Mouse (Mus musculus): ENCODE measurements around the gene 1700113H08Rik. TPM values are rescaled to one million over a fixed set of nuclear protein-coding genes. Genes with fewer than 3 reads are reported as not detected.

The 1700113H08Rik gene
- total RNA-seq, 2 experiments from 2014 or later: 0.55 TPM; not detected in 1

DNA sequence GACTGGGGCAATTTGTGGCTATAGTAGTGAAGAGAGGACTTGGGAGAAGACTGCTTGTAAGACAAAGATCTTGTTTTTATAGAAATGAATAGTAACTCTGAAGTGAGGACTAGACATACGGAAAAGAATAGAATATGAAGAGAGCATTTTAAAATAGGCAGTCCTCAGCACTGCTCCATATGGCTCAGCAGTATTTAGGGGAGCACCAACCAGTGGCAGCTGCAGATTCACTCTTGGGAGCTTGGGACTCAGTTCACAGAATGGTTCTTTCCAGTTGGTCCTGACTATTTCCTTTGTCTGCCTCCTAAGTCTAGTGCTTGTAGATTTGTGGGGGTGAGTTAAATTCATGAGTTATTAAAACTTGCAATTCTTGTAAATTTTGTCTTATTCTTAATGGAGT, 151.6 kb downstream of the 1700113H08Rik start:
- DNase-seq: no peak

DNA sequence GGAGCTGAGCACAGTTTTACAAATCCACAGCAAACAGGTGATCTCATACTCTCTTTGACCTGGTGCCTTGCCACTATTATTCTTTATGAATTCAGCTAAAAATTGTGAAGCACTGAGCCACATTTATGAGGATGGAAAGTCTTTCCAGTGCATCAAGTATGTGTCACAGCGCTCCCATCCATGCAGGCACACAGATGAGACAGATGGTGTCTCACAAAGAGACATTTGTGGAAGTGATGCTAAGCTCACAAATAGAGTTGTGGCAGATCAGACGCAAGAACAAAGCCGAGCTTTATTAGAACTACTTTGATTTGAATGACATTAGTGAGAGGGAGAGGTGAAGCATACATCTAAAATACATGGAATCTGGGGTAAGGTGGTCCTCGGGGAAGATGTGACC, 153.2 kb downstream of the 1700113H08Rik start:
- no peak for DNase-seq

DNA sequence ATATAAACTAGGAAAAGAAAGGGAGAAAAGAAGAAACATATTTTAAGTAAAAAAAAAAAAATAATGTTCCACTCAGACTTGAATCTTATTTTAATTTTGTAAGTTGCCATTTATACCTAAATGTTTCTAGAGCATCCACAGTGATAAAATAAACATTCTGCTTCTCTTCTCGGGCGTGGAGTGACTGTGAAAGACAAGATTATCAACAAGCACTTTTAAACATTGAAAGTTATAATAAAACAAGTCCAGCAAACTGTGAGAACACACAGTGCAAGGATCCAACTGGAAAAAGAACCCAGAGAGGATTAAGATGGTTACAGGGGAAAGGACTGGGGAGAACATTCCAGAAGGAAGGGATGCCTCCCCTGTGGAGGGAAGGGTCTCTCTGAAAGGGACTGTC, 155.0 kb downstream of the 1700113H08Rik start:
- no peak for DNase-seq

DNA sequence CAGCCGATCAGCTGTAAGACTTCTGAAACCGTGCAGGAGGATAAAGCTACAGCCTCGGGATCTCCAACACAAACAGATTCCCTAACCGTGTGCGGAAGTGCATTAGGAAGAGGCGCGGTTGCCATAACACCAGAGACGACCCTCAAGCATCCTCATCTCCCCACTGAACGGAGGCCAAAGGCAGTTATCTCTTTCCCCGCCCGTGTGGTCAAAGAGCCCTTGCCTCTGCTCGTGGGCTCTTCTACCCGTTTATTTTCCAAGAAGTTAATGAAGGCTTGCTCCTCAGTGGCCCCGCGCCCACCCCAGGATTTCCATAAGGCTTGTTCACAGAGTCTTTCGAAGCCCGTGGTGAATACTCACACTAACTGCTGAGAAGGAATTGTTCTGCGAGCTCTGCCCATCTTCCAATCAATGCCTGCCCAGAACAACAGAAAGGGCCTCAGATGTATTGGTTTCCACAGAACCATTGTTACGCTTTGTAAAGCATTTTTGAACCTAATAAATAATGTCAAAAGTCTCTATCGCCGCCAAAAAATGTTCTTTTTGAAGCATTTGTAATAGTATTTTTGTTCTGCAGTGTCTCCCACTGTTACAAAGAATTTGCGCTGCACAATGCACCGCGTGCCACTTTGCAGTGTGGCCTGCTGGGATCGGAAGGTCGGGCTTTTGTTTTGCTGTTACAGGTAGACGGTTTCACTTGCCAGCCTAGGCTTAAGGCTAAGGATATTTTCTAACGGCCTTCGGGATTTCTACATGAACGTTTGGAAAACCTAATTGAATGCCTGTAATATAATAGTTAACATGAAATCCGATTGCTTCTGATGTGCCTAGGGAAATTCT, 172.4 kb downstream of the 1700113H08Rik start:
- DNase-seq: no peak

DNA sequence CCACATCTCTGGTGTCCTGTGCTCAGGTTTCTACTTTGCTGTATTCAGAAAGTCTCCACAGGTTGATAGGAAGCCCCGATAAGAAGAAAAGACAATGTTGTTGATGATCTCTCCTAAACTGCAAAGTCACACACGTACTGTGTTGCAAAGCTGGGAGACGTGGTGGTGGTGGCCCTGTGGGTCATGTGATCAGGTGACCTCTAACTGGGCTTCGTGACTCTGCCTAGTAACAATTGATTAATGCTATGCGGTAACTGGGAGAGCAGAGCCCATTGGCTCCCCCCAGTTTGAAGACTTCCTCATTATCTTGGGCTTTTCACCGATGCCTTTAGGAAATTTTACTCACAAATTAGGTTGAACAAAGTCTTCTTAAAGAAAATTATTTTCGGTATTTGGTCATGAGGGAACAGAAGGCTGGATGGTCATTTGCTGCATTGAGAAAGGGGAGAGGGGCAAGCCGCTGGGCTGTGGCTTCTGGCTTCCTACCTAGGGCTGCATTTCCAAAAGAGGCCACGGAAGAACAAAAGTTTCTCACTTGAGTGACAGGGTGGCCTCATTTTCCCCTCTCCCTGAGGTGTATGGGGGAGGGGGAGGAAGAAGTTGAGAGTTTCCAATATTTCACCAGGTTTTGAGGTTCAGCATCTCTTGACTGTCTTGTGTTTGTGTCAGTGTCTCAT, 181.6 kb downstream of the 1700113H08Rik start:
- no peak for DNase-seq

DNA sequence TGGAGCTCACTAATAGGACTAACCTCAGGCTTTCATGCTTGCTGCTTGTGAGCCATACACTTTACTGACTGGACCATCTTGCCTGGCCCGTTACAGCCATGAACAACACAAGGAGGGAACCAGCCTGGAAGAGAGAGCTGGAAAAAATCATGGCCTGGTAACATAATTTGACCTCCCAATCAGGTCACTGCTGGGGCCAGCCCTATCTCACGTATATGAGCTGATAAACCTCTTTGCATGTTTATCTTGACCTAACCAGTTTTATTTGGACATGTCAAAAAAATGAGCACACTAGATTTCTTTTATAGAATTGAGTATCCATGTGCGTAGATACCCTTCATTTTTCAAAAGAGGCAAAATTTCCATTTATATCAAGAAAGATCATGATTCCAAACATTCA, 213.9 kb downstream of the 1700113H08Rik start:
- DNase-seq: no peak

DNA sequence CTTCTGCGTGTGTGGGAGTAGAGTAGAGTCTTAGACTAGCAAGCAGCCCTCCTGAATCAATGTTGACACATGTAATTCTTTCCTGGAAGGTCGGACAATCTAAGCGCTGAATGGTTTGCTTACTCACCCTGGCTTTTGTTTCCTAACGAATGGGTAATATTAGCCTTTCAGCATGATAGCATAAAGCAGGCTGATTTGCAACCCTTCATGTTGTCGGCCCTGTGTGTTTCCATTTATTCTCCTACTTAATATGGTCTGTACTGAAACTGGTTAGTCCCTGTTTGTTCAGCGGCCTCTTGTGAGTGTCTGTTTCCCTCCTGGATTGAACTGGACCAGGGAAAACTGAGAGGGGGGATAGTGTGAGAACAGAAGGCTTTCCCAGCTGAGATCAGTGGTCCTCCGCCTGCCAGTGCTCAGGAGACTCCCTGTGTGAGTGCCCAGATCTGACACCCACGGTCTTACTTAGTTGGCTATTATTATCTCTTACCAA, 214.3 kb downstream of the 1700113H08Rik start:
- DNase-seq: no peak

DNA sequence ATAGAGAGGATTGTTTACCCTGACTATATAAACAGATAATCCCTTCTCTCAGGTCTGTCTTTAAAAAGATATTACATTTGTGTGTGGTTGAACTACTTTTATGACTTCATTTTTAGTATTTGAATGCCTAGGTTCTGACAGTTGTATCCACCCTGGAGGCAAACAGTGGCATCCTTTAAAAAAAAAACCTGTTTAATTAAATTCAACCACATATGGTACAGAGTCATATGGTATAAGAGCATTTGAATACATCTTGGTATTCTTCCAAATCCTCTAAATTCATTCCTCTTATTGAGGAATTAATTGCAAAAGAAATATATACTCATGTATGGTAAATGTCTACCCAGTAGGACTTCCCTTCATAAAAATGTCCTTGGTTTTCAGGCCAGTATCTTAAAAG, 217.2 kb downstream of the 1700113H08Rik start:
- no peak for DNase-seq

Other genes starting within 250 kb of the 1700113H08Rik start
- 1 to 10 TPM in 1 of 2 experiments, under 1 TPM in 1; 0.25 to 1.9 TPM for gene Stab2, start 50.0 kb upstream of the 1700113H08Rik start, total RNA-seq (2021)